Mouse (Mus musculus): ENCODE measurements around the gene Hoxd3.

The Hoxd3 gene

DNA sequence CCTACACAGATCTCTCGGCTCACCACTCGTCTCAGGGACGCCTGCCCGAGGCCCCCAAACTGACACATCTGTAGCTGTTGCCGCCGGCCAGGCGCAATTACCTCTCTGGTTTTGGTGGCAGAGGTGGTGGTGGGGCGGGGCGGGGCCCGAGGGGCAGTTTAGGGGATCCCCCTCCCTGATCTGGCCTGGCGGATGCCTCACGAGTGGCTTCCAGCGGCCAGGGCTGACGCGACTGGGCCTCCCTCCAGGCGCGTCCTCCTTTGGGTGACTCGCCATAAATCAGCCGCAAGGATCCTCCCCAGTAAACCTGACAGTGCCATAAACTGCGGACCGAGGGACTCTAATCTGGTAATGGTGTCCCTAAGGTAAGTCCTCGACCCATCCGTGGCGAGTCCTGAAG is 35.3 kb downstream of the Hoxd3 start:
- peak; percentile 14 to 25 for DNase-seq

DNA sequence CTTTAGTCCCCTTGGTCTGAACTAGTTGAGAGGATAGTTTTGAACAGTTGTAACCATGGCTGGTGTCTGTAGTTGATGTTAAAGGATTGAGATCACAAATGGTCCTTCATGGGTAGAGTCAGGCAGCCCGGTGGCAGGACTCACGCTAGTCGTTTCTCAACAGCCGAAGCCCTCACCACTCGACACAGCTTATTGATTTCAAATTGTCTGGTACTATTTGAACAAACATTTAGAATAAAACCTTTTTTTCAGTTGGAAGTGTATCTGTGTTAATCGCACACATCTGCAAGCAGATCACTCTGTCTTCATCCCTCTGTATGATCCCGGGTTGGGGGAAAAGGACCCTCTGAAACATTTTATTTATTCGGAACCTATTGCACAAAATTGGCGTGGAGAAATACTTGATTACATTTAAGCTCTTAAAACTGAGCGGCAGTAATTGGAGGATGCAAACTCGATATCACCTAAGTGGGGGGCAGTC is 36.0 kb downstream of the Hoxd3 start:
- peak; percentile 10 to 40 for DNase-seq

DNA sequence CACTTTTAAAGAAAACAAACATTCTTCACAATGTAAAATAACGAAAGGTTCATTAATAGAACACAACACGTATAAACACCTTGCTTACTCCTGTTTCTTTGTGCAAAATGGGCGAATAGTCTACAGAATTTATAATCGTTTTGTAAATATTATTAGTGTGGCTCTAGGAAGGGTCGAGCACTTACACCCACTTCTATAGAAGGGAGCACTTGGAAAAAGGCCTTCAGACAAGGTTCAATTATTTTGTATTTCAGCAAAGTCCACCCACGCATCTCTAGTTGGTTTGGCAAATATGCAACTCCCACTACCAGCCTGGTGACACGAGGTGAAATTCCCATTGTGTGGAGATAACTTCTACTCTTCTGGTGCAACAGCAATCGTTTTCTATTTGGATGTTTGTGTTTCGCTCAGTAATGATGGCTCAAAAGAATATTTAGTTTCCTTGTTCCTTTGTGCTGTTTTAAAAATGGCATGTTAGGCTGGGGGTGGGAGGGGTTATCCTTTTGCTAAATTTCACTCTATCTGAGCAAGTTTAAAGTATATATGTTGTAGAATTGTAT is 36.8 kb downstream of the Hoxd3 start:
- DNase-seq = peak in 1 of 2 experiments; percentile 48

DNA sequence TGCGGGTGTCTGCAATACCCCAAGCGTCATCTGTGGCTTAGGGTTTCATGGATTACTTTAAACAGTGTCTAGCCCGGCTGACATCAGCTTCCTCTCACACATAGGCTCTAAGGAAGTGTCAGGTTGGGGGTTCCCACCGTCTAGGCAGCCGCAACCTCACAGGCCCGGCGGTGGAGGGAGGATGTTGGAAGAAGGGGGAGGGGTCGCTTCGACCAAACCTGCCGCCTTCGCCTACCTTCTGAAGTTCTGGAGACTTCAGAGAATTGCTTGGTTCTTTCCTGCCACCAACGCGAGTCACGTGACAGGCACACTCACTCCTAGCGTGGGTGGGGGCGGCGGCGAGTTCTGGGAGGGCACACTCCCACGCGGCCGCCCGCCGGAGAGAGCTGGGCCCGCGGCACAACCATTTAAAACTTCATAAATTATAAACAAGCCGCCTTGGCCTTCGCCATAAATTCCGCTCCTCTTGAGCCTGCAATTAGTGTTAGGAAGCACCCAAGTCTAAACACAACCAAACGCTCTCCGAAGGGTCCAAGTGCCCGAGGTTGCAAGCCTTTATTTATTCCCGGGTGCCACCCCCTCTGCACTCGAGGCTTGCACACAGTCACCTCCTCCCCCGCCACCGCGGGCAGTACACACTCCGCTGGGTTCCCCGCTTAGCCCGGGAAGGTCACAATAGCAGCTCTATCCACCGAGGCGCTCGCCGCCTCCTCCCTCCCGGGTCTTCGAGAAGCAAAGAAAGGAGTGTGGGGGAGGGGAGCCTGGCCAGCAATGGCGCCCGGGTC is 37.8 kb downstream of the Hoxd3 start:
- DNase-seq = peak; percentile 53 to 54

DNA sequence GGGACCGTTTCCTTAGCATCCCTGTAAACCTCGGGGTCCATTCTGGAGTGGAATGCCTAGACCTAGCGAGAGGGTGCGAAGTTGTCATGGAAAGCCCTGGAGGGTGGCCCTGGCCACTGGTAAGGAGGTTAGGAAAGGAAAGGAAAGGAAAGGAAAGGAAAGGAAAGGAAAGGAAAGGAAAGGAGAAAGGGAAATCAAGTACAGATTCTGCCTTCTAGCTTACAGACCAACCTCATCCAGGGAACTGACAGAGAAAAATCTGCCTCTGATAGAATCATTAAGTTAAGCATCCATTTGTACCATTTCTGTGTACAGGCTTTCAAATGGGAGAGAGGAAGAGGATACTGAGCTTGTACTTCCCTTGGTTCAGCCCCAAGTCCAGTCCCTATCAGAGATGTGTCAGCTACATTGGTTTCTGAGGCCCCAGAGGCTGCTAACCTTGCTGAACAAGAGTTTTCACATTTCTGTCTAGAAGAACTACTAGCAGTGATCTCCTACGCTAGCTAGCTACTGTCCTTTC is 39.1 kb downstream of the Hoxd3 start:
- peak in 1 of 2 experiments; percentile 4 for DNase-seq

DNA sequence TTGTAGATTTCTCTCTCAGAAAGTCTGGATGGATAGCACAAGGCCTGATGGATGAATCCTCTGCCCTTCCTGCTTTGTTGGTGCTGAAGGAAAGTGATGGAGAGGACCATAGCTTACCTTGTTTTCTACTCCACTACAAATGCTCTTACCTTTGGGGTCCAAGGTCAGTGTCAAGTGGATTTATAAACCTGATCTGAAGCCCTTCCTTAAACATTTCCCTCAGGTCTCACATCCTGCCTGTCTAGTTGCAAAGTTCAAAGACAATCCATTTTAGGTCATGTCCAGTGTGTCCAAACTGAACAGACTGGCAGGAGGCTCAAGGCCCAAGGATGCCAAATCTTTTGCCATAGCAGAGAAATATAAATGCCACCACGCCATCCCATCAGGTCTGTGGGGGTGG is 40.1 kb downstream of the Hoxd3 start:
- peak in 1 of 2 experiments; percentile 2 for DNase-seq

GRCm38 (mm10) chr2:74752431-74753174 is 40.9 kb downstream of the Hoxd3 start:
- peak in 1 of 2 experiments; percentile 4 for DNase-seq

- no peak for DNase-seq
These were observed 41.4 kb downstream of the Hoxd3 start for GRCm38 (mm10) chr2:74753175-74753523.

- no peak for DNase-seq
These were observed 42.0 kb downstream of the Hoxd3 start for GRCm38 (mm10) chr2:74753711-74754110.

- no peak for DNase-seq
These were observed 48.4 kb downstream of the Hoxd3 start for GRCm38 (mm10) chr2:74760146-74760545.

GRCm38 (mm10) chr2:74761941-74762340 is 50.2 kb downstream of the Hoxd3 start:
- no peak for DNase-seq

- DNase-seq = peak; percentile 50
These were observed 51.0 kb downstream of the Hoxd3 start, which contains the start of gene Hoxd1 for GRCm38 (mm10) chr2:74762522-74763244. Gene Hoxd1 (plus strand): TSS chr2:74762980.

DNA sequence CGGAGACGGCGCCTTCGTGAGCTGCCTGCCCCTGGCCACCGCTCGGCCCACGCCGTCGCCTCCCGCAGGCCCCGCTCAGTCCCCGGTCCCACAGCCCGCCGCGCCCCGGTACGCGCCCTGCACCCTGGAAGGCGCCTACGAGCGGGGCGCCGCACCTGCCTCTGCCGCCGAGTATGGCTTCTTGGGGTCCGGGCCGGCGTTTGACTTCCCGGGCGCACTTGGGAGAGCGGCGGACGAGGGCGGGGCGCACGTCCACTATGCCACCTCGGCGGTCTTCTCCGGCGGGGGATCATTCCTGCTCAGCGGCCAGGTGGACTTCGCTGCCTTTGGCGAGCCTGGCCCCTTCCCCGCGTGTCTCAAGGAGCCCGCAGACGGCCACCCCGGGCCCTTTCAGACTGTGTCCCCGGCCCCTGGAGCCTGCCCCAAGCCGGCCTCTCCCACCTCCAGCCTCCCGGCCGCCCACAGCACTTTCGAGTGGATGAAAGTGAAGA is 51.6 kb downstream of the Hoxd3 start:
- no peak for DNase-seq

GRCm38 (mm10) chr2:74763976-74764375 is 52.2 kb downstream of the Hoxd3 start:
- no peak for DNase-seq

DNA sequence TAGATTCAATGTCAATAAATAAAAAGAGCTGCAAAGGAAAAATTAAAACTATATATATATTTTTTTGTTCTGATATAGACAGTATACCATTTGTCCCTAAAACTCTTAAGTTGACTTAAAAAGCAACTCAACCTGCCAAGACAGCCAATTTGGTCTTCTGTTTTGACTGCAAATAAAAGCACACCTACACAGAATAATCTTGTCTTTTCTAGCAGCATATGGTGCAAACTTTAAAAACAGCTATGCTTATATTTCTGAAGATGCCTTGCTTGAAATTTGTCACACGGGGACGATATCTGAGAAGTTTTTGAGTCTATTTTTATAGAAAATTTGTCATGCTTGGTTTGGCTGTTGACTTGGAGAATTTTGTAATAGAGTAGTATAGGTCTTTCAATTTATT is 62.6 kb downstream of the Hoxd3 start:
- DNase-seq = no peak

- peak in 1 of 2 experiments; percentile 13 for DNase-seq
These were observed 66.0 kb downstream of the Hoxd3 start for GRCm38 (mm10) chr2:74777536-74778275.

DNA sequence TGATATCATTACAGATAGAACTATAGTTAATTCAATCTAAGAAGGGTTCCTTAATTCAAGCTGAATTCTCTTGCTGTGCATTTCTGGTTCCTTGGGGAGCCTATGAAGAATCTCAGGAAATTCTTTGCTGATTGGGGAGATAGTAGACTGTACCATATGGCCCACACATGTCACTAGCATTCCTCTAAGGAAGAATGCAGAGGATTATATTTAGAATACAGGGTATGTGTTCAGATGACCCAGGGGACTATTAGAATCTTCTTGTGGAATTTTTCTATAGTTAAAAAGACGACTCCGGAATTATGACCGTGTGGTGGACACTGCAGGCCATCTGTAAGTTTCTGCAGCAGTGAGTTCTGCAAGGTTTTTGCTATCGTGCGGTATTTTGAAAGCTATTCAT is 69.7 kb downstream of the Hoxd3 start:
- no peak for DNase-seq

- DNase-seq = peak; percentile 6 to 11
These were observed 83.8 kb downstream of the Hoxd3 start for GRCm38 (mm10) chr2:74795531-74795930.
